16 mouse cellular contexts compared by ENCODE assay signal in genomic region chr16:58446281-58447259, GRCm38 (mm10). TPM values are rescaled to one million over a fixed set of nuclear protein-coding genes. Genes with fewer than 3 reads are reported as not detected.
DNase-seq lines count a peak whose midpoint lies in the region; ATAC-seq and TF ChIP-seq lines count a peak whose summit lies in the region.
"Had no signal": no experiment of that assay in that cellular context is flagged by ENCODE, and none has a peak within 500 bp of the region (broad histone marks: within the 10 kb centered on the region; RNA-seq: fewer than 3 reads in every experiment).

No protein-coding gene starts in this region.

- in situ Hi-C loops in CH12.LX (cut with MboI; ENCODE audit: low pct_ligation_motif_present, low pct_unique_long_range_greater_than_20kb, low sequenced_read_pairs) = loop anchor here (10.0 kb wide), 1 partner anchor 152 kb away; no protein-coding TSS in a partner anchor

- no peaks in the 10 kb centered on the region for H3K79me2 ChIP-seq in CH12.LX (replicated peaks; ENCODE audit: control insufficient read depth, extremely low read depth, insufficient read depth, poor library complexity, severe bottlenecking)

- dilution Hi-C loops in CH12.LX (cut with MboI; ENCODE audit: extremely low pct_ligation_motif_present, extremely low pct_unique_long_range_greater_than_20kb, low sequenced_read_pairs) = no loop called here

- ATAC-seq in forebrain, postnatal 0 days = no peak
- ATAC-seq in forebrain, embryonic 11.5 days (replicated peaks; ENCODE audit: low FRiP score) = no peak
- ATAC-seq in liver, postnatal 0 days = no peak
- no peak for ATAC-seq in erythroblast, adult 5-6 weeks (replicated peaks; ENCODE audit: low FRiP score, poor library complexity, severe bottlenecking)

- DNase-seq in forebrain, postnatal 0 days = no peak
- no peak for DNase-seq in forebrain, embryonic 11.5 days (ENCODE audit: low spot score)
- no peak for DNase-seq in left cerebral cortex, adult 2 months (ENCODE audit: extremely low spot score in 1 of 2, low spot score in 2 of 2)
- DNase-seq in left cerebral cortex, adult 9 months (ENCODE audit: low spot score in 2 of 2) = no peak
- DNase-seq in CH12.LX (ENCODE audit: extremely low read depth) = no peak
- DNase-seq in liver, postnatal 0 days = no peak
- no peak for DNase-seq in adrenal gland, postnatal 25 days
- DNase-seq: adrenal gland, adult 8-10 months; cerebellum, adult 9-10 months; gastrocnemius, postnatal 36 days; kidney, adult 18-20 months; kidney, postnatal 25 days had no signal

- TF ChIP-seq CTCF in forebrain, postnatal 0 days (IDR thresholded peaks at IDR 0.05; ENCODE audit: low read depth) = peak; percentile 6; the same call in 1 of the 2 replicates
- TF ChIP-seq CTCF in left cerebral cortex, adult 2 months (IDR thresholded peaks at IDR 0.05) = peak; percentile 36
- TF ChIP-seq CTCF in CH12.LX (conservative IDR thresholded peaks at IDR 0.05 in 1 of 2, IDR thresholded peaks at IDR 0.05 in 1 of 2; ENCODE audit: low read depth in 2 of 2, low read length in 2 of 2) = peak in 1 of 2 experiments; percentile 51; a peak in 2 of 4 replicates
- TF ChIP-seq CTCF in liver, postnatal 0 days (IDR thresholded peaks at IDR 0.05; ENCODE audit: low read depth) = peak; percentile 41

- TF ChIP-seq RAD21 in CH12.LX (IDR thresholded peaks at IDR 0.05; ENCODE audit: low read depth, low read length) = peak; percentile 32

- intact Hi-C loops in left cerebral cortex, adult 2 months (cut with DNase I) = loop anchor here (10.0 kb wide), 1 partner anchor 772 kb away; no protein-coding TSS in a partner anchor

- TF ChIP-seq EP300 in CH12.LX (IDR thresholded peaks at IDR 0.05; ENCODE audit: low read length) = no peak
- TF ChIP-seq EP300 in liver, postnatal 0 days (IDR thresholded peaks at IDR 0.05; ENCODE audit: low read depth) = no peak

- H3K27ac ChIP-seq in forebrain, postnatal 0 days (ENCODE audit: low read depth, low read length) = no peak overlapping the region
- no peak overlapping the region for H3K27ac ChIP-seq in forebrain, embryonic 11.5 days (ENCODE audit: low read depth, low read length)
- no peak overlapping the region for H3K27ac ChIP-seq in left cerebral cortex, adult 2 months
- no peak overlapping the region for H3K27ac ChIP-seq in CH12.LX (ENCODE audit: insufficient read depth, low read depth)
- H3K27ac ChIP-seq in liver, postnatal 0 days (ENCODE audit: low read depth) = no peak overlapping the region
- H3K27ac ChIP-seq: heart, embryonic 15.5 days; hindbrain, embryonic 13.5 days had no signal

- WGBS in forebrain, postnatal 0 days = 93% methylated on average over 4 of the region's 4 CpGs
- WGBS in forebrain, embryonic 11.5 days = 95% methylated on average over 4 of the region's 4 CpGs
- 79% methylated on average over 4 of the region's 4 CpGs for WGBS in liver, postnatal 0 days (ENCODE audit: insufficient replicate concordance)

- H3K4me1 ChIP-seq in forebrain, postnatal 0 days (ENCODE audit: insufficient read depth) = no peaks in the 10 kb centered on the region
- no peaks in the 10 kb centered on the region for H3K4me1 ChIP-seq in forebrain, embryonic 11.5 days (replicated peaks; ENCODE audit: control insufficient read depth, insufficient read depth, low read length)
- H3K4me1 ChIP-seq in CH12.LX (ENCODE audit: control insufficient read depth in 1 of 2, insufficient read depth in 2 of 2) = no peaks in the 10 kb centered on the region
- H3K4me1 ChIP-seq in liver, postnatal 0 days (ENCODE audit: insufficient read depth) = no peaks in the 10 kb centered on the region
- H3K4me1 ChIP-seq: hindbrain, embryonic 13.5 days had no signal

- no peak overlapping the region for H3K9ac ChIP-seq in forebrain, postnatal 0 days
- no peak overlapping the region for H3K9ac ChIP-seq in forebrain, embryonic 11.5 days (ENCODE audit: low read length)
- H3K9ac ChIP-seq in CH12.LX (ENCODE audit: insufficient read depth, low read depth) = no peak overlapping the region
- H3K9ac ChIP-seq in liver, postnatal 0 days (replicated peaks) = no peak overlapping the region
- H3K9ac ChIP-seq: heart, embryonic 15.5 days; hindbrain, embryonic 13.5 days; liver, embryonic 15.5 days had no signal

- peaks cover 8% of the 10 kb centered on the region for H3K36me3 ChIP-seq in forebrain, postnatal 0 days (ENCODE audit: insufficient read depth)
- H3K36me3 ChIP-seq in forebrain, embryonic 11.5 days (ENCODE audit: control insufficient read depth, insufficient read depth, low read length) = peaks cover 2% of the 10 kb centered on the region; the same call in 1 of the 2 replicates
- peaks cover 0 to 2% of the 10 kb centered on the region in 2 experiments for H3K36me3 ChIP-seq in CH12.LX (replicated peaks in 1 of 2; ENCODE audit: control insufficient read depth in 1 of 2, insufficient read depth in 1 of 2, low read length in 1 of 2)
- no peaks in the 10 kb centered on the region for H3K36me3 ChIP-seq in liver, postnatal 0 days (replicated peaks; ENCODE audit: insufficient read depth, low read length)
- H3K36me3 ChIP-seq: liver, embryonic 15.5 days had no signal

- no peaks in the 10 kb centered on the region for H3K27me3 ChIP-seq in forebrain, postnatal 0 days (ENCODE audit: insufficient read depth, low read length)
- H3K27me3 ChIP-seq in forebrain, embryonic 11.5 days (ENCODE audit: control insufficient read depth, insufficient read depth, low read length) = no peaks in the 10 kb centered on the region
- no peaks in the 10 kb centered on the region for H3K27me3 ChIP-seq in CH12.LX (replicated peaks)
- no peaks in the 10 kb centered on the region for H3K27me3 ChIP-seq in liver, postnatal 0 days (ENCODE audit: insufficient read depth, low read length)
- H3K27me3 ChIP-seq: heart, embryonic 15.5 days; hindbrain, embryonic 13.5 days; liver, embryonic 15.5 days had no signal

- TF ChIP-seq POLR2A in CH12.LX (IDR thresholded peaks at IDR 0.05; ENCODE audit: low read depth, low read length) = no peak

- H3K9me3 ChIP-seq in forebrain, postnatal 0 days (ENCODE audit: low read length) = no peaks in the 10 kb centered on the region
- no peaks in the 10 kb centered on the region for H3K9me3 ChIP-seq in forebrain, embryonic 11.5 days (ENCODE audit: control insufficient read depth, low read length)
- H3K9me3 ChIP-seq in CH12.LX (replicated peaks; ENCODE audit: low read length) = no peaks in the 10 kb centered on the region
- H3K9me3 ChIP-seq in liver, postnatal 0 days (ENCODE audit: low read length) = no peaks in the 10 kb centered on the region
- H3K9me3 ChIP-seq: heart, embryonic 15.5 days; hindbrain, embryonic 13.5 days; liver, embryonic 15.5 days had no signal

- H3K4me2 ChIP-seq in forebrain, postnatal 0 days (ENCODE audit: low read depth) = no peak overlapping the region
- H3K4me2 ChIP-seq in forebrain, embryonic 11.5 days (ENCODE audit: low read depth, low read length, severe bottlenecking) = no peak overlapping the region
- H3K4me2 ChIP-seq in CH12.LX (ENCODE audit: insufficient read depth, low read depth, poor library complexity, severe bottlenecking) = no peak overlapping the region
- H3K4me2 ChIP-seq in liver, postnatal 0 days (ENCODE audit: low read depth, low read length) = no peak overlapping the region
- H3K4me2 ChIP-seq: heart, embryonic 15.5 days; hindbrain, embryonic 13.5 days; liver, embryonic 15.5 days had no signal

- H3K4me3 ChIP-seq in forebrain, postnatal 0 days (ENCODE audit: low read depth, low read length) = no peak overlapping the region
- no peak overlapping the region for H3K4me3 ChIP-seq in forebrain, embryonic 11.5 days (ENCODE audit: low read depth, low read length)
- no peak overlapping the region for H3K4me3 ChIP-seq in left cerebral cortex, adult 2 months
- no peak overlapping the region for H3K4me3 ChIP-seq in CH12.LX (replicated peaks in 1 of 3; ENCODE audit: low read depth in 2 of 3, low read length in 2 of 3, poor library complexity in 1 of 3)
- H3K4me3 ChIP-seq in liver, postnatal 0 days (ENCODE audit: low read depth, low read length) = no peak overlapping the region
- H3K4me3 ChIP-seq: heart, embryonic 15.5 days; hindbrain, embryonic 13.5 days; liver, embryonic 15.5 days had no signal

TF ChIP-seq in CH12.LX, 34 proteins besides CTCF, POLR2A, EP300 and RAD21:
- peak; percentile 50 for TF ChIP-seq SMC3 (IDR thresholded peaks at IDR 0.05; ENCODE audit: low read depth, low read length)
- TF ChIP-seq USF2 (conservative IDR thresholded peaks at IDR 0.05; ENCODE audit: low read depth, low read length) = no peak

RNA-seq across cellular contexts. Expression of gene Dcbld2, which starts 38.3 kb away (rescaled TPM):
- 21.0 and 24.7 TPM in 2 replicates for total RNA-seq in forebrain, postnatal 0 days (2014; rRNA removed)
- polyA plus RNA-seq in forebrain, postnatal 0 days (2015; fragmentation: Nextera tagmentation; extraction: Ambion mirVana) = 1.8 and 3.0 TPM in 2 replicates
- polyA plus RNA-seq in forebrain, embryonic 11.5 days (2014; fragmentation: Nextera tagmentation; extraction: Ambion mirVana) = 14.6 and 16.1 TPM in 2 replicates
- 10 to 100 TPM; 26.0 to 26.5 TPM for total RNA-seq in left cerebral cortex, adult 2 months (2021)
- 3.3 and 3.4 TPM in 2 replicates for total RNA-seq in CH12.LX (2012; rRNA removed)
- 3.7 and 4.1 TPM in 2 replicates for total RNA-seq in CH12.LX (2014; rRNA removed)
- 1.9 and 2.2 TPM in 2 replicates for polyA plus RNA-seq in CH12.LX (2012; ENCODE audit: insufficient read length, low read depth)
- 0.31 and 0.64 TPM in 2 replicates for polyA plus RNA-seq in liver, postnatal 0 days (2015; fragmentation: Nextera tagmentation; extraction: Ambion mirVana)
- total RNA-seq in adrenal gland, postnatal 25 days (2021) = 11.5 and 14.6 TPM in 2 replicates
- total RNA-seq in erythroblast, adult 5-6 weeks (2015; ENCODE audit: low replicate concordance) = 2.1 and 6.3 TPM in 2 replicates
- 0.17 and 2.9 TPM in 2 replicates for total RNA-seq in erythroblast, adult 5-6 weeks (2017; ENCODE audit: low replicate concordance)
